9 mouse cellular contexts compared by ENCODE assay signal in the genomic region with DNA sequence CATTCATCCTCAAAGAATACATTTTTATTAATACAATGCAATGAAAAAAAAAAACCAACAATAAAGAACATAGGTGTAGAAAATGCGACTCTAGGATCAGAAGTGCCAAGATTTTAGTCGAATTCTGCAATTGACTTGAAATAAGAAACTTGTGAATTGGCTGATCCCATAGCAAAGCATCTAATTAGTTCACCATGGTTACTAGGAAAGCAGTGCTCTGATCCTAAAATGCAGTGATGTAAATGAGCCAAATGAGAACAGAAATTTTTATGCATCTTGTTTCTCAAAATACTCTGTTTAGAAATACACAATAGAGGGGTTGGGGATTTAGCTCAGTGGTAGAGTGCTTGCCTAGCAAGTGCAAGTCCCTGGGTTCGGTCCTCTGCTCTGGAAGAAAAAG. TPM values are rescaled to one million over a fixed set of nuclear protein-coding genes. Genes with fewer than 3 reads are reported as not detected.
DNase-seq lines count a peak whose midpoint lies in the region; ATAC-seq lines count a peak whose summit lies in the region.
"Had no signal": no experiment of that assay in that cellular context is flagged by ENCODE, and none has a peak within 500 bp of the region (broad histone marks: within the 10 kb centered on the region; RNA-seq: fewer than 3 reads in every experiment).

No protein-coding gene starts in this region.

- intact Hi-C loops in heart, postnatal 36 days (cut with DNase I): no loop called here

- 87% methylated on average over 3 of the region's 3 CpGs for WGBS in heart, embryonic 15.5 days
- 82% methylated on average over 3 of the region's 3 CpGs for WGBS in midbrain, embryonic 13.5 days
- WGBS in midbrain, embryonic 10.5 days: 90% methylated on average over 3 of the region's 3 CpGs
- WGBS in limb, embryonic 12.5 days: 92% methylated on average over 3 of the region's 3 CpGs
- 85% methylated on average over 3 of the region's 3 CpGs for WGBS in stomach, embryonic 16.5 days

- no peaks in the 10 kb centered on the region for H3K9me3 ChIP-seq in heart, embryonic 15.5 days (replicated peaks)
- no peaks in the 10 kb centered on the region for H3K9me3 ChIP-seq in midbrain, embryonic 13.5 days
- no peaks in the 10 kb centered on the region for H3K9me3 ChIP-seq in midbrain, embryonic 10.5 days (replicated peaks)
- H3K9me3 ChIP-seq in limb, embryonic 12.5 days: no peaks in the 10 kb centered on the region
- no peaks in the 10 kb centered on the region for H3K9me3 ChIP-seq in stomach, embryonic 16.5 days (replicated peaks; ENCODE audit: control insufficient read depth, low read length)
- H3K9me3 ChIP-seq: embryonic facial prominence, embryonic 12.5 days had no signal

- peak overlapping the region; percentile 65; the same call in 1 of the 2 replicates for H3K4me2 ChIP-seq in heart, embryonic 15.5 days
- H3K4me2 ChIP-seq in midbrain, embryonic 13.5 days (replicated peaks): peak overlapping the region; percentile 72; the same call in 1 of the 2 replicates
- peak overlapping the region; percentile 54 for H3K4me2 ChIP-seq in limb, embryonic 12.5 days
- no peak overlapping the region for H3K4me2 ChIP-seq in stomach, embryonic 16.5 days (ENCODE audit: low read depth, low read length)

- peaks cover 16% of the 10 kb centered on the region for H3K4me1 ChIP-seq in heart, embryonic 15.5 days (replicated peaks)
- H3K4me1 ChIP-seq in midbrain, embryonic 13.5 days (replicated peaks): peaks cover 22% of the 10 kb centered on the region
- H3K4me1 ChIP-seq in midbrain, embryonic 10.5 days: peaks cover 21% of the 10 kb centered on the region
- H3K4me1 ChIP-seq in limb, embryonic 12.5 days (replicated peaks): peaks cover 10% of the 10 kb centered on the region
- peaks cover 5% of the 10 kb centered on the region for H3K4me1 ChIP-seq in stomach, embryonic 16.5 days (ENCODE audit: control insufficient read depth, insufficient read depth, low read length)

- H3K9ac ChIP-seq in heart, embryonic 15.5 days: no peak overlapping the region
- H3K9ac ChIP-seq in midbrain, embryonic 13.5 days (replicated peaks): no peak overlapping the region
- no peak overlapping the region for H3K9ac ChIP-seq in limb, embryonic 12.5 days (replicated peaks)
- H3K9ac ChIP-seq in stomach, embryonic 16.5 days (ENCODE audit: low read length): no peak overlapping the region

- no peak overlapping the region for H3K4me3 ChIP-seq in heart, embryonic 15.5 days
- H3K4me3 ChIP-seq in midbrain, embryonic 13.5 days (replicated peaks): peak overlapping the region; percentile 80; the same call in 1 of the 2 replicates
- H3K4me3 ChIP-seq in midbrain, embryonic 10.5 days: no peak overlapping the region; the same call in 1 of the 2 replicates
- no peak overlapping the region for H3K4me3 ChIP-seq in limb, embryonic 12.5 days (replicated peaks)
- H3K4me3 ChIP-seq in stomach, embryonic 16.5 days (replicated peaks; ENCODE audit: low read length): no peak overlapping the region

- H3K27me3 ChIP-seq in heart, embryonic 15.5 days: no peaks in the 10 kb centered on the region
- no peaks in the 10 kb centered on the region for H3K27me3 ChIP-seq in midbrain, embryonic 13.5 days
- no peaks in the 10 kb centered on the region for H3K27me3 ChIP-seq in midbrain, embryonic 10.5 days (ENCODE audit: low read depth, poor library complexity, severe bottlenecking)
- no peaks in the 10 kb centered on the region for H3K27me3 ChIP-seq in limb, embryonic 12.5 days
- no peaks in the 10 kb centered on the region for H3K27me3 ChIP-seq in stomach, embryonic 16.5 days (ENCODE audit: control insufficient read depth, insufficient read depth, low read length)
- H3K27me3 ChIP-seq: embryonic facial prominence, embryonic 12.5 days had no signal

- no peak for DNase-seq in heart, postnatal 36 days
- no peak for DNase-seq in midbrain, embryonic 10.5 days (ENCODE audit: low spot score)
- DNase-seq in thymus, postnatal 4 days: no peak
- DNase-seq in cerebellum, postnatal 25 days: no peak

- no peak for ATAC-seq in heart, embryonic 15.5 days (replicated peaks; ENCODE audit: insufficient number of reproducible peaks, insufficient read depth, low FRiP score, low read depth)
- no peak for ATAC-seq in midbrain, embryonic 13.5 days
- ATAC-seq in limb, embryonic 12.5 days (ENCODE audit: insufficient number of reproducible peaks, insufficient read depth, low FRiP score, low TSS enrichment, low read depth): no peak
- ATAC-seq in stomach, embryonic 16.5 days (ENCODE audit: insufficient read depth, low FRiP score): no peak

- H3K36me3 ChIP-seq in heart, embryonic 15.5 days: no peaks in the 10 kb centered on the region; the same call in 1 of the 2 replicates
- peaks cover 5% of the 10 kb centered on the region; the same call in 1 of the 2 replicates for H3K36me3 ChIP-seq in midbrain, embryonic 13.5 days
- H3K36me3 ChIP-seq in midbrain, embryonic 10.5 days: peaks cover 18% of the 10 kb centered on the region
- peaks cover 9% of the 10 kb centered on the region; the same call in 1 of the 2 replicates for H3K36me3 ChIP-seq in limb, embryonic 12.5 days
- no peaks in the 10 kb centered on the region for H3K36me3 ChIP-seq in stomach, embryonic 16.5 days (ENCODE audit: control insufficient read depth, insufficient read depth, low read length)

- H3K27ac ChIP-seq in heart, embryonic 15.5 days: peak overlapping the region; percentile 85
- peak overlapping the region; percentile 85 for H3K27ac ChIP-seq in midbrain, embryonic 13.5 days
- no peak overlapping the region for H3K27ac ChIP-seq in midbrain, embryonic 10.5 days (replicated peaks)
- no peak overlapping the region for H3K27ac ChIP-seq in limb, embryonic 12.5 days
- peak overlapping the region; percentile 76; the same call in 1 of the 2 replicates for H3K27ac ChIP-seq in stomach, embryonic 16.5 days (ENCODE audit: low read length)

RNA-seq across cellular contexts. Expression of a gene that starts 1.2 kb away (rescaled TPM):
- polyA plus RNA-seq in heart, embryonic 15.5 days (2015; fragmentation: Nextera tagmentation; extraction: Ambion mirVana): 84.4 and 110 TPM in 2 replicates
- 100 to 1,000 TPM; 105 to 107 TPM for total RNA-seq in heart, postnatal 36 days (2021)
- polyA plus RNA-seq in midbrain, embryonic 13.5 days (2015; fragmentation: Nextera tagmentation; extraction: Ambion mirVana): 109 and 112 TPM in 2 replicates
- polyA plus RNA-seq in midbrain, embryonic 10.5 days (2016; fragmentation: Nextera tagmentation; extraction: Ambion mirVana): 119 and 135 TPM in 2 replicates
- 141 and 147 TPM in 2 replicates for polyA plus RNA-seq in limb, embryonic 12.5 days (2016; fragmentation: Nextera tagmentation; extraction: Ambion mirVana)
- 106 and 120 TPM in 2 replicates for polyA plus RNA-seq in stomach, embryonic 16.5 days (2015; fragmentation: Nextera tagmentation; extraction: Ambion mirVana)

RNA-seq across cellular contexts. Expression of a gene that starts 57.6 kb away (rescaled TPM):
- polyA plus RNA-seq in heart, embryonic 15.5 days (2015; fragmentation: Nextera tagmentation; extraction: Ambion mirVana): 26.0 and 27.3 TPM in 2 replicates
- total RNA-seq in heart, postnatal 36 days (2021): 10 to 100 TPM; 12.4 to 13.7 TPM
- polyA plus RNA-seq in midbrain, embryonic 13.5 days (2015; fragmentation: Nextera tagmentation; extraction: Ambion mirVana): 35.9 and 40.2 TPM in 2 replicates
- 32.7 and 36.6 TPM in 2 replicates for polyA plus RNA-seq in midbrain, embryonic 10.5 days (2016; fragmentation: Nextera tagmentation; extraction: Ambion mirVana)
- 46.5 and 49.2 TPM in 2 replicates for polyA plus RNA-seq in limb, embryonic 12.5 days (2016; fragmentation: Nextera tagmentation; extraction: Ambion mirVana)
- polyA plus RNA-seq in stomach, embryonic 16.5 days (2015; fragmentation: Nextera tagmentation; extraction: Ambion mirVana): 39.3 and 41.0 TPM in 2 replicates

Comparison
In these comparisons a context has a peak if more than half of its experiments do, and no peak if none do; other contexts are left out.
1. H3K27ac ChIP-seq: peak in heart, embryonic 15.5 days (single experiment), midbrain, embryonic 13.5 days (single experiment) and stomach, embryonic 16.5 days (single experiment); none in midbrain, embryonic 10.5 days (single experiment) and limb, embryonic 12.5 days (single experiment).